Mouse (Mus musculus) testis, postnatal 10 days (tissue): ENCODE measurements around the gene BC055324.
"Not testable (repeated sequence)": the region's sequence is repeated elsewhere in the genome, so short reads cannot be mapped to it uniquely, and the experiment has no call there.

ENCODE experiments used
- DNase-seq: peaks from one replicate; pipeline ENCODE4 v3.0.0; 2021; ENCODE audit warnings: low spot score

Gene BC055324

GRCm38 (mm10) chr1:163994721-163995608 lies at the start of gene BC055324, which contains the start of gene Mettl18:
Gene BC055324 (minus strand): TSS chr1:163994796.
Gene Mettl18 (plus strand): TSS chr1:163994889.
- DNase-seq: peak; percentile 92

GRCm38 (mm10) chr1:164043549-164043948 lies 49.0 kb upstream of the BC055324 start:
- no peak for DNase-seq

- DNase-seq: no peak
Observed at GRCm38 (mm10) chr1:164040385-164041135, 46.0 kb upstream of the BC055324 start.

- peak; percentile 53 for DNase-seq
Observed at GRCm38 (mm10) chr1:164027416-164027815, 32.8 kb upstream of the BC055324 start.

GRCm38 (mm10) chr1:164025685-164026084 lies 31.1 kb upstream of the BC055324 start:
- DNase-seq: no peak

GRCm38 (mm10) chr1:164022106-164022505 lies 27.5 kb upstream of the BC055324 start:
- DNase-seq: not testable (repeated sequence)

DNA sequence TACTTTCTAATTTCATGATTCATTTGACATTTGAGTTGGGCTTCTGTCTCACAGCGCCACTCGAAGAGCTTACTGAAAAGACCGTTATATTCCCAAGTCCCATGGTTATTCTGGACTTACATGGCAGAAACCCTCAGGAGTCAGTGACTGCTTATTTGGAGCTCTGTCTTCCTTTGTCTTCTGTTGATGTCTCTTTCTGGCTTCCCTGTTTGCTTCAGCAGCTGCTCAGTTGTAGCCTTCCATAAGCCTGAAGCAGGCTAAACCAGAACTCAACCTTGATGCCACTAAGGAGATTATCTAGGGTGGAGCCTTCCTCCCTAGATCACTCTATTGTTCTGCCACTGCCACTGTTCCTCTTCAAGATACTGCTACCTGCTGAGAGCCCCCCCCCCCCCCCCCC lies 26.1 kb upstream of the BC055324 start:
- DNase-seq: not testable (repeated sequence)

GRCm38 (mm10) chr1:164019789-164020188 lies 25.2 kb upstream of the BC055324 start:
- no peak for DNase-seq

DNA sequence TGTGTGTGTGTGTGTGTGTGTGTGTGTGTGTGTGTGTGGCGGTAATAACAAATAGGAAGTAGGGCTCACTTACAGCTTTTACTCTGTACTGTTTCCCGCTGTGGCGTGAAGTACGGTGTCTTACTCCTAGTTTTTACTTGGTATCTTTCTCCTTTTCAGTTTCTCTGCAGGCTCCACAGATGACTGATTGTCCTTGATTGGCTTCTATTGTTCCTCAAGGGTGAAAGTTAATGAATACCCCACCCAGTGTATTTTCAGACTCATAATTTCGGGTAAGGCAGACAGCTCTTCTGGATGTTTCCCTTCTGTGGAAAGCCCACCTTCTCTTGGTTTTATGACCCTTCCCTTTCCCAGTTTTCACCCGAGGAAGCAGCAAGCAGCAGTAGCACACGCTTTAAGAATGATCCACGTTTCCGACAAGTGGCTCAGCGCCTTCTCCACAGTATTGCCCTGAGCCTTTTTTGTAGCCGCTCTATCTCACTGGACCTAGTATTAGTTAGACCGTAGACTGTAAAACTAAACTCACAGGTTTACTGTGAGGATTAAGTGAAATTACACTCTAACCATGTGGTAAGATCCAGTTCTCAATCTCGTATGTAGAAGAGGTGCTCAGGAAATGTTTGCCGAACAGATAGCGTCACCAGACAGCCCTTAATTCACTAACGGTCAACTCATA lies 23.8 kb upstream of the BC055324 start:
- DNase-seq: no peak

GRCm38 (mm10) chr1:164014616-164015015 lies 20.0 kb upstream of the BC055324 start:
- DNase-seq: no peak

DNA sequence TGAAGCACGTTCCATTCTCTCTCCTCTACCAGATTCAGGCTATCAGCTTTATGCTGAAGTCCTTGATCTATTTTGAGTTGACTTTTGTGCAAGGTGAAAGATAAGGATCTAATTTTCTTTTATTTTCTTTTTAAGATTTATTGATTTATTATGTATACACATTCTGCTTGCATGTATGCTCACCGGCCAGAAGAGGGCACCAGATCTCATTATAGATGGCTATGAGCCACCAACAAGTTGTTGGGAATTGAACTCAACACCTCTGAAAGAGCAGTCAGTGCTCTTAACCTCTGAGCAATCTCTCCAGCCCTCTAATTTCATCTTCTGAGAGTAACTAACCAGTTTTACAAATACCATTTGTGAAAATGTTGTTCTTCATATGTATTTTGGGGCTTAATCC lies 14.6 kb upstream of the BC055324 start:
- DNase-seq: peak; percentile 59

- DNase-seq: no peak
Observed at GRCm38 (mm10) chr1:164004311-164004710, 9.7 kb upstream of the BC055324 start.

GRCm38 (mm10) chr1:164001831-164002452 lies 7.3 kb upstream of the BC055324 start:
- no peak for DNase-seq

- no peak for DNase-seq
Observed at GRCm38 (mm10) chr1:163995609-163995913, 965 bp upstream of the BC055324 start.

- DNase-seq: no peak
Observed at GRCm38 (mm10) chr1:163994173-163994720, 349 bp downstream of the BC055324 start.

DNA sequence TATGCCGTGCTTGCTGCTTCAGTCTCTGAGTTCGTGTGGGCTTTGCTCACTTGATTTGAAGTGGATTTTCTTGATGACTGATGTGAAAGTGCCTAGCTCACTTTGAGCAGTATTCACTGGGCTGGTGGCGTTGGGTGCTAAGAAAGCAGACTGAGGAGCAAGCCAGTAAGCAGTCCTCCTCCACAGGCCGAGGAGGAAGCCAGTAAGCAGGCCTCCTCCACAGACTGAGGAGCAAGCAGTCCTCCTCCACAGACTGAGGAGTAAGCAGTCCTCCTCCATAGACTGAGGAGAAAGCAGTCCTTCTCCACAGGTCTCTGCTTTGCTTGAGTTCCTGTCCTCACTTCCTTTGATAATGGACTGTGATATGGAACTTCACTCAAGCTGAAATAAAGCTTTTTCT lies 2.2 kb downstream of the BC055324 start:
- no peak for DNase-seq

- DNase-seq: no peak
Observed at GRCm38 (mm10) chr1:163976515-163976914, 18.1 kb downstream of the BC055324 start.

DNA sequence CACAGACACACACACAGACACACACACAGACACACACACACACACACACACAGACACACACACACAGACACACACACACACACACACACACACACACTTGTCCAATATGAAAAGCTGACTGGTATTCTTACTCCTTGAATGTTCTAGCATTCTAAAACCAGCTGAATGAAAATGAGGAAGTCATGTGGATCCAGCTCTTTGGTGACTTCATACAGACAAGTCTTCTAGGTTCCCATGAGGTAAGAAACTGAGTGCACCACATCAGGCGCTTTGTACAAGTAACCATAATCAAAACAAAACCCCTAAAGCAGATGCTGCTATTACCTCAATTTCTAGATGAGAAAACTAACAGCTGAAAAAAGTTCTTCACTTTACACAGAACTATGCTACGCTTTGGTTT lies 19.5 kb downstream of the BC055324 start:
- DNase-seq: no peak

GRCm38 (mm10) chr1:163974471-163974870 lies 20.1 kb downstream of the BC055324 start:
- DNase-seq: no peak

- DNase-seq: no peak
Observed at GRCm38 (mm10) chr1:163964008-163964689, 30.4 kb downstream of the BC055324 start.

- no peak for DNase-seq
Observed at GRCm38 (mm10) chr1:163958036-163958435, 36.6 kb downstream of the BC055324 start.
